ENCODE assay signal across 14 mouse cellular contexts in the genomic region with DNA sequence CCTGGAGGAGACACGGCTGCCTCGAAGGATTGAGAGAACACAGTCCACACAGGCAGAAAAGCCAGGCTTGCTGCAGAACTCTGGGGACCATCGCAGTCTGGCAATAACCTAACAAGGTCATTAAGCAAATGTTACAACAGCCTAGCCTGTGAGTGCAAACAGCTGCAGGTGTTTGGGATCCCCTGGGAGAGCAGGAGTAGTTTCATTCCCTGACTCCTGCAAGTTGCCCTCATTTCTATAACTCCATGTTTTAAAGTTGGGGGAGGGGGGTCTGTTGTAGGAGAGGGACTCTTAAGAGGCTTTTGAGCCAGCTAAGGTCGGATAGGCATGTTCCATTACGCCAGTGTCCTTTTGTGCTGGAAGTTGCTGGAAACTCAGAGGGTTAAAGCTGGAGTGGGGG. TPM values are rescaled to one million over a fixed set of nuclear protein-coding genes. Genes with fewer than 3 reads are reported as not detected.
DNase-seq lines count a peak whose midpoint lies in the region; ATAC-seq and TF ChIP-seq lines count a peak whose summit lies in the region.
"Had no signal": no experiment of that assay in that cellular context is flagged by ENCODE, and none has a peak within 500 bp of the region (broad histone marks: within the 10 kb centered on the region; RNA-seq: fewer than 3 reads in every experiment).

No protein-coding gene starts in this region.

- H3K4me3 ChIP-seq in hindbrain, embryonic 13.5 days = no peak overlapping the region
- H3K4me3 ChIP-seq in hindbrain, embryonic 10.5 days = no peak overlapping the region
- H3K4me3 ChIP-seq in embryonic facial prominence, embryonic 14.5 days (ENCODE audit: low read depth, low read length) = no peak overlapping the region
- no peak overlapping the region for H3K4me3 ChIP-seq in limb, embryonic 14.5 days (replicated peaks; ENCODE audit: low read length)
- H3K4me3 ChIP-seq: heart, embryonic 10.5 days had no signal

- no peak overlapping the region for H3K9ac ChIP-seq in hindbrain, embryonic 13.5 days
- H3K9ac ChIP-seq in embryonic facial prominence, embryonic 14.5 days (ENCODE audit: low read depth, low read length) = no peak overlapping the region
- no peak overlapping the region for H3K9ac ChIP-seq in limb, embryonic 14.5 days (ENCODE audit: low read depth, low read length, severe bottlenecking)

- H3K9me3 ChIP-seq in hindbrain, embryonic 13.5 days = no peaks in the 10 kb centered on the region
- peaks cover 6% of the 10 kb centered on the region for H3K9me3 ChIP-seq in hindbrain, embryonic 10.5 days
- H3K9me3 ChIP-seq in embryonic facial prominence, embryonic 14.5 days (ENCODE audit: control insufficient read depth, low read length) = no peaks in the 10 kb centered on the region
- H3K9me3 ChIP-seq in limb, embryonic 14.5 days (ENCODE audit: control insufficient read depth, low read length) = no peaks in the 10 kb centered on the region

- WGBS in hindbrain, embryonic 13.5 days = 53% methylated on average over 5 of the region's 5 CpGs
- WGBS in hindbrain, embryonic 10.5 days = 64% methylated on average over 5 of the region's 5 CpGs
- 17% methylated on average over 5 of the region's 5 CpGs for WGBS in embryonic facial prominence, embryonic 14.5 days
- 4% methylated on average over 5 of the region's 5 CpGs for WGBS in limb, embryonic 14.5 days

- ATAC-seq in hindbrain, embryonic 13.5 days (ENCODE audit: low FRiP score) = no peak
- peak; percentile 80 for ATAC-seq in embryonic facial prominence, embryonic 14.5 days (ENCODE audit: low read depth)
- peak; percentile 85 for ATAC-seq in limb, embryonic 14.5 days (ENCODE audit: low FRiP score, low read depth)
- ATAC-seq: CD4-positive, CD25-positive, alpha-beta regulatory T cell, adult 4 months had no signal

- H3K36me3 ChIP-seq in hindbrain, embryonic 13.5 days = no peaks in the 10 kb centered on the region
- no peaks in the 10 kb centered on the region for H3K36me3 ChIP-seq in hindbrain, embryonic 10.5 days
- H3K36me3 ChIP-seq in embryonic facial prominence, embryonic 14.5 days (ENCODE audit: control insufficient read depth, insufficient read depth, low read length) = no peaks in the 10 kb centered on the region
- no peaks in the 10 kb centered on the region for H3K36me3 ChIP-seq in limb, embryonic 14.5 days (ENCODE audit: control insufficient read depth, insufficient read depth, low read length)
- H3K36me3 ChIP-seq: heart, embryonic 10.5 days had no signal

- TF ChIP-seq CTCF in brain, embryonic 14.5 days (IDR thresholded peaks at IDR 0.05; ENCODE audit: borderline replicate concordance, extremely low read depth, insufficient read depth, insufficient read length) = no peak

- DNase-seq in hindbrain, embryonic 10.5 days (ENCODE audit: low spot score) = no peak
- peak; percentile 55 for DNase-seq in brain, embryonic 14.5 days (ENCODE audit: low read depth)
- DNase-seq in embryonic facial prominence, embryonic 14.5 days (ENCODE audit: low spot score) = peak; percentile 86
- peak; percentile 83 for DNase-seq in limb, embryonic 14.5 days (ENCODE audit: low spot score)
- no peak for DNase-seq in lung, adult 18-20 months
- DNase-seq in kidney, postnatal 14 days = no peak
- DNase-seq: right cerebral cortex, adult 18-20 months had no signal

- 0 out of 2 replicates have a peak, but pooled peaks cover 5% of the 10 kb centered on the region for H3K27me3 ChIP-seq in hindbrain, embryonic 13.5 days
- no peaks in the 10 kb centered on the region for H3K27me3 ChIP-seq in hindbrain, embryonic 10.5 days (ENCODE audit: insufficient read depth, poor library complexity, severe bottlenecking)
- no peaks in the 10 kb centered on the region for H3K27me3 ChIP-seq in embryonic facial prominence, embryonic 14.5 days (replicated peaks; ENCODE audit: control insufficient read depth, insufficient read depth, low read length)
- H3K27me3 ChIP-seq in limb, embryonic 14.5 days (ENCODE audit: control insufficient read depth, insufficient read depth, low read length) = no peaks in the 10 kb centered on the region

- peaks cover 25% of the 10 kb centered on the region for H3K4me1 ChIP-seq in hindbrain, embryonic 13.5 days (replicated peaks)
- peaks cover 22% of the 10 kb centered on the region for H3K4me1 ChIP-seq in hindbrain, embryonic 10.5 days (replicated peaks)
- no peaks in the 10 kb centered on the region for H3K4me1 ChIP-seq in embryonic facial prominence, embryonic 14.5 days (ENCODE audit: control insufficient read depth, insufficient read depth, low read length)
- H3K4me1 ChIP-seq in limb, embryonic 14.5 days (ENCODE audit: control insufficient read depth, insufficient read depth, low read length) = peaks cover 26% of the 10 kb centered on the region

- H3K27ac ChIP-seq in hindbrain, embryonic 13.5 days = peak overlapping the region; percentile 10
- no peak overlapping the region for H3K27ac ChIP-seq in hindbrain, embryonic 10.5 days
- no peak overlapping the region for H3K27ac ChIP-seq in embryonic facial prominence, embryonic 14.5 days (replicated peaks; ENCODE audit: low read depth, low read length)
- peak overlapping the region; percentile 84 for H3K27ac ChIP-seq in limb, embryonic 14.5 days (replicated peaks; ENCODE audit: low read depth, low read length)
- H3K27ac ChIP-seq: heart, embryonic 10.5 days had no signal

- H3K4me2 ChIP-seq in hindbrain, embryonic 13.5 days = no peak overlapping the region
- no peak overlapping the region for H3K4me2 ChIP-seq in embryonic facial prominence, embryonic 14.5 days (ENCODE audit: low read depth, low read length)
- H3K4me2 ChIP-seq in limb, embryonic 14.5 days (replicated peaks; ENCODE audit: low read depth, low read length, severe bottlenecking) = peak overlapping the region; percentile 25

- TF ChIP-seq POLR2A in brain, embryonic 14.5 days (IDR thresholded peaks at IDR 0.05; ENCODE audit: borderline replicate concordance, extremely low read depth, insufficient read depth, insufficient read length, poor library complexity, severe bottlenecking) = no peak
- no peak for TF ChIP-seq POLR2A in limb, embryonic 14.5 days (IDR thresholded peaks at IDR 0.05; ENCODE audit: borderline replicate concordance, extremely low read depth, insufficient read depth, insufficient read length)

RNA-seq across cellular contexts. Expression of a gene that starts 30.2 kb away (rescaled TPM):
- polyA plus RNA-seq in hindbrain, embryonic 13.5 days (2015; fragmentation: Nextera tagmentation; extraction: Ambion mirVana) = not detected in 2 replicates
- polyA plus RNA-seq in hindbrain, embryonic 10.5 days (2016; fragmentation: Nextera tagmentation; extraction: Ambion mirVana) = not detected in 2 replicates
- not detected in 2 replicates for polyA plus RNA-seq in brain, embryonic 14.5 days (2012; rRNA removed)
- polyA plus RNA-seq in embryonic facial prominence, embryonic 14.5 days (2014; fragmentation: Nextera tagmentation; extraction: Ambion mirVana) = not detected in 2 replicates
- not detected in 2 replicates for polyA plus RNA-seq in limb, embryonic 14.5 days (2012; rRNA removed)
- not detected in 2 replicates for polyA plus RNA-seq in limb, embryonic 14.5 days (2014; fragmentation: Nextera tagmentation; extraction: Ambion mirVana)
- polyA plus RNA-seq: CD4-positive, CD25-positive, alpha-beta regulatory T cell, adult 4 months; cortical plate, adult 2 months; heart, embryonic 10.5 days; large intestine, adult 2 months; liver, embryonic 16.5 days; neural tube, embryonic 11.5 days had no signal

RNA-seq across cellular contexts. Expression of a gene that starts 41.2 kb away (rescaled TPM):
- polyA plus RNA-seq in hindbrain, embryonic 13.5 days (2015; fragmentation: Nextera tagmentation; extraction: Ambion mirVana) = 8.0 and 8.2 TPM in 2 replicates
- polyA plus RNA-seq in hindbrain, embryonic 10.5 days (2016; fragmentation: Nextera tagmentation; extraction: Ambion mirVana) = 5.3 and 5.6 TPM in 2 replicates
- polyA plus RNA-seq in brain, embryonic 14.5 days (2012; rRNA removed) = 4.6 and 6.4 TPM in 2 replicates
- 5.4 and 6.4 TPM in 2 replicates for polyA plus RNA-seq in embryonic facial prominence, embryonic 14.5 days (2014; fragmentation: Nextera tagmentation; extraction: Ambion mirVana)
- 6.3 and 6.5 TPM in 2 replicates for polyA plus RNA-seq in limb, embryonic 14.5 days (2012; rRNA removed)
- 5.6 and 6.5 TPM in 2 replicates for polyA plus RNA-seq in limb, embryonic 14.5 days (2014; fragmentation: Nextera tagmentation; extraction: Ambion mirVana)

RNA-seq across cellular contexts. Expression of a gene that starts 44.2 kb away (rescaled TPM):
- polyA plus RNA-seq in hindbrain, embryonic 13.5 days (2015; fragmentation: Nextera tagmentation; extraction: Ambion mirVana) = 1.2 and 1.8 TPM in 2 replicates
- 0.78 and 1.1 TPM in 2 replicates for polyA plus RNA-seq in hindbrain, embryonic 10.5 days (2016; fragmentation: Nextera tagmentation; extraction: Ambion mirVana)
- 2.7 and 3.9 TPM in 2 replicates for polyA plus RNA-seq in brain, embryonic 14.5 days (2012; rRNA removed)
- 4.6 and 7.8 TPM in 2 replicates for polyA plus RNA-seq in embryonic facial prominence, embryonic 14.5 days (2014; fragmentation: Nextera tagmentation; extraction: Ambion mirVana)
- 10.7 and 17.4 TPM in 2 replicates for polyA plus RNA-seq in limb, embryonic 14.5 days (2012; rRNA removed)
- 7.5 and 7.8 TPM in 2 replicates for polyA plus RNA-seq in limb, embryonic 14.5 days (2014; fragmentation: Nextera tagmentation; extraction: Ambion mirVana)
- polyA plus RNA-seq: CD4-positive, CD25-positive, alpha-beta regulatory T cell, adult 4 months had no signal

Comparison
In these comparisons a context has a peak if more than half of its experiments do, and no peak if none do; other contexts are left out.
1. H3K27ac ChIP-seq: peak in hindbrain, embryonic 13.5 days (single experiment) and limb, embryonic 14.5 days (single experiment); none in hindbrain, embryonic 10.5 days (single experiment) and embryonic facial prominence, embryonic 14.5 days (single experiment).
2. DNase-seq: peak in brain, embryonic 14.5 days (single experiment), embryonic facial prominence, embryonic 14.5 days (single experiment) and limb, embryonic 14.5 days (single experiment); none in hindbrain, embryonic 10.5 days (single experiment), lung, adult 18-20 months (0 of 2) and kidney, postnatal 14 days (single experiment).